ENCODE assay signal across 9 mouse cellular contexts in genomic region chr3:63898581-63899308, GRCm38 (mm10). TPM values are rescaled to one million over a fixed set of nuclear protein-coding genes. Genes with fewer than 3 reads are reported as not detected.
DNase-seq lines count a peak whose midpoint lies in the region; ATAC-seq and TF ChIP-seq lines count a peak whose summit lies in the region.
"Had no signal": no experiment of that assay in that cellular context is flagged by ENCODE, and none has a peak within 500 bp of the region (broad histone marks: within the 10 kb centered on the region; RNA-seq: fewer than 3 reads in every experiment).

No protein-coding gene starts in this region.

- H3K36me3 ChIP-seq in heart, embryonic 13.5 days = no peaks in the 10 kb centered on the region
- no peaks in the 10 kb centered on the region for H3K36me3 ChIP-seq in kidney, postnatal 0 days (ENCODE audit: insufficient read depth, low read length)
- H3K36me3 ChIP-seq in midbrain, postnatal 0 days (ENCODE audit: insufficient read depth, low read length) = no peaks in the 10 kb centered on the region
- no peaks in the 10 kb centered on the region for H3K36me3 ChIP-seq in stomach, embryonic 15.5 days

- 0 out of 2 replicates have a peak, but pooled peaks have one; percentile 46 for ATAC-seq in heart, embryonic 13.5 days (ENCODE audit: extremely low read depth, insufficient number of reproducible peaks, low FRiP score, low TSS enrichment)
- peak; percentile 82 for ATAC-seq in kidney, postnatal 0 days (replicated peaks; ENCODE audit: low FRiP score, low read depth)
- ATAC-seq in midbrain, postnatal 0 days (ENCODE audit: low FRiP score) = peak; percentile 90
- ATAC-seq in stomach, embryonic 15.5 days (ENCODE audit: insufficient read depth, low FRiP score, low read depth) = peak; percentile 64

- H3K9ac ChIP-seq in heart, embryonic 13.5 days = peak overlapping the region; percentile 80
- H3K9ac ChIP-seq in kidney, postnatal 0 days (ENCODE audit: low read depth, low read length) = peak overlapping the region; percentile 53
- H3K9ac ChIP-seq in midbrain, postnatal 0 days (replicated peaks; ENCODE audit: low read length, poor library complexity, severe bottlenecking) = peak overlapping the region; percentile 62
- H3K9ac ChIP-seq in stomach, embryonic 15.5 days = peak overlapping the region; percentile 52

- WGBS in heart, embryonic 13.5 days = under 1% methylated on average over 41 of the region's 41 CpGs
- under 1% methylated on average over 41 of the region's 41 CpGs for WGBS in kidney, postnatal 0 days
- WGBS in midbrain, postnatal 0 days = under 1% methylated on average over 41 of the region's 41 CpGs
- WGBS in stomach, embryonic 15.5 days = under 1% methylated on average over 41 of the region's 41 CpGs

- H3K4me3 ChIP-seq in bone marrow macrophage, adult 2 months (ENCODE audit: insufficient read depth, low read length) = peak overlapping the region; percentile 71
- peak overlapping the region; percentile 69 for H3K4me3 ChIP-seq in embryonic fibroblast, embryonic 13.5 days (ENCODE audit: insufficient read depth, low read length)
- peak overlapping the region; percentile 66 for H3K4me3 ChIP-seq in heart, embryonic 13.5 days
- peak overlapping the region; percentile 50 for H3K4me3 ChIP-seq in kidney, postnatal 0 days (replicated peaks; ENCODE audit: low read depth, low read length)
- peak overlapping the region; percentile 73 for H3K4me3 ChIP-seq in midbrain, postnatal 0 days (ENCODE audit: low read depth, low read length)
- peak overlapping the region; percentile 53 for H3K4me3 ChIP-seq in stomach, embryonic 15.5 days (replicated peaks)

- no peak overlapping the region for H3K27ac ChIP-seq in bone marrow macrophage, adult 2 months (ENCODE audit: insufficient read depth, low read depth, low read length)
- no peak overlapping the region for H3K27ac ChIP-seq in embryonic fibroblast, embryonic 13.5 days (ENCODE audit: insufficient read depth, low read length)
- no peak overlapping the region for H3K27ac ChIP-seq in heart, embryonic 13.5 days (replicated peaks)
- H3K27ac ChIP-seq in kidney, postnatal 0 days = peak overlapping the region; percentile 66
- peak overlapping the region; percentile 70; the same call in 1 of the 2 replicates for H3K27ac ChIP-seq in midbrain, postnatal 0 days (ENCODE audit: low read depth, low read length)
- peak overlapping the region; percentile 60 for H3K27ac ChIP-seq in stomach, embryonic 15.5 days

- no peak for TF ChIP-seq CTCF in bone marrow macrophage, adult 2 months (IDR thresholded peaks at IDR 0.05; ENCODE audit: low read depth, low read length)
- TF ChIP-seq CTCF in embryonic fibroblast, embryonic 13.5 days (IDR thresholded peaks at IDR 0.05; ENCODE audit: borderline replicate concordance, insufficient read depth, low read length) = no peak
- no peak for TF ChIP-seq CTCF in kidney, postnatal 0 days (IDR thresholded peaks at IDR 0.05; ENCODE audit: low read depth)
- no peak for TF ChIP-seq CTCF in midbrain, postnatal 0 days (IDR thresholded peaks at IDR 0.05)

- TF ChIP-seq POLR2A in bone marrow macrophage, adult 2 months (IDR thresholded peaks at IDR 0.05; ENCODE audit: borderline replicate concordance, low read depth, low read length) = no peak
- TF ChIP-seq POLR2A in embryonic fibroblast, embryonic 13.5 days (IDR thresholded peaks at IDR 0.05; ENCODE audit: low read depth, low read length) = no peak

- H3K27me3 ChIP-seq in heart, embryonic 13.5 days (replicated peaks) = 0 out of 2 replicates have a peak, but pooled peaks cover 4% of the 10 kb centered on the region
- no peaks in the 10 kb centered on the region for H3K27me3 ChIP-seq in kidney, postnatal 0 days (ENCODE audit: insufficient read depth, low read length)
- no peaks in the 10 kb centered on the region for H3K27me3 ChIP-seq in midbrain, postnatal 0 days (ENCODE audit: insufficient read depth, low read length)
- no peaks in the 10 kb centered on the region for H3K27me3 ChIP-seq in stomach, embryonic 15.5 days (replicated peaks)
- H3K27me3 ChIP-seq: CH12.LX had no signal

- H3K4me1 ChIP-seq in bone marrow macrophage, adult 2 months (ENCODE audit: control insufficient read depth, insufficient read depth, low read length) = no peaks in the 10 kb centered on the region
- no peaks in the 10 kb centered on the region; the same call in 1 of the 2 replicates for H3K4me1 ChIP-seq in embryonic fibroblast, embryonic 13.5 days (ENCODE audit: control insufficient read depth, insufficient read depth, low read length)
- H3K4me1 ChIP-seq in heart, embryonic 13.5 days = peaks cover 15% of the 10 kb centered on the region
- no peaks in the 10 kb centered on the region for H3K4me1 ChIP-seq in kidney, postnatal 0 days (replicated peaks; ENCODE audit: insufficient read depth, low read length)
- H3K4me1 ChIP-seq in midbrain, postnatal 0 days (ENCODE audit: insufficient read depth, low read length) = peaks cover 3% of the 10 kb centered on the region; the same call in 1 of the 2 replicates
- no peaks in the 10 kb centered on the region for H3K4me1 ChIP-seq in stomach, embryonic 15.5 days

- no peaks in the 10 kb centered on the region for H3K9me3 ChIP-seq in heart, embryonic 13.5 days
- H3K9me3 ChIP-seq in kidney, postnatal 0 days (replicated peaks; ENCODE audit: low read length) = no peaks in the 10 kb centered on the region
- H3K9me3 ChIP-seq in midbrain, postnatal 0 days (ENCODE audit: low read length) = no peaks in the 10 kb centered on the region
- no peaks in the 10 kb centered on the region for H3K9me3 ChIP-seq in stomach, embryonic 15.5 days

- peak overlapping the region; percentile 93 for H3K4me2 ChIP-seq in heart, embryonic 13.5 days
- peak overlapping the region; percentile 75 for H3K4me2 ChIP-seq in kidney, postnatal 0 days (ENCODE audit: low read length)
- H3K4me2 ChIP-seq in midbrain, postnatal 0 days (ENCODE audit: low read depth, low read length, poor library complexity, severe bottlenecking) = peak overlapping the region; percentile 94
- peak overlapping the region; percentile 91 for H3K4me2 ChIP-seq in stomach, embryonic 15.5 days

- DNase-seq in 3134 (ENCODE audit: extremely low read depth, insufficient read length, low spot score) (peak; percentile 16), liver (peak; percentile 64)
- peak; percentile 92 for DNase-seq in kidney, postnatal 0 days (ENCODE audit: low spot score)
- peak; percentile 93 for DNase-seq in midbrain, postnatal 0 days (ENCODE audit: low spot score)

RNA-seq across cellular contexts. Expression of gene Plch1, which starts 0.5 kb away (rescaled TPM):
- not detected in 2 replicates for polyA plus RNA-seq in bone marrow macrophage, adult 2 months (2012; ENCODE audit: insufficient read depth, insufficient read length, missing spikeins)
- polyA plus RNA-seq in embryonic fibroblast, embryonic 13.5 days (2011; ENCODE audit: insufficient read length, low read depth, missing spikeins) = 0.51 and 0.87 TPM in 2 replicates
- polyA plus RNA-seq in heart, embryonic 13.5 days (2015; fragmentation: Nextera tagmentation; extraction: Ambion mirVana) = 0.49 and 0.68 TPM in 2 replicates
- polyA plus RNA-seq in kidney, postnatal 0 days (2015; fragmentation: Nextera tagmentation; extraction: Ambion mirVana) = 5.3 and 6.2 TPM in 2 replicates
- 19.2 and 23.5 TPM in 2 replicates for total RNA-seq in midbrain, postnatal 0 days (2014; rRNA removed)
- 5.4 and 5.6 TPM in 2 replicates for polyA plus RNA-seq in midbrain, postnatal 0 days (2015; fragmentation: Nextera tagmentation; extraction: Ambion mirVana)
- 5.7 and 8.3 TPM in 2 replicates for polyA plus RNA-seq in stomach, embryonic 15.5 days (2015; fragmentation: Nextera tagmentation; extraction: Ambion mirVana)

RNA-seq across cellular contexts. Expression of gene E130311K13Rik, which starts 30.5 kb away (rescaled TPM):
- 5.3 and 10.0 TPM in 2 replicates for polyA plus RNA-seq in bone marrow macrophage, adult 2 months (2012; ENCODE audit: insufficient read depth, insufficient read length, missing spikeins)
- 7.5 and 10.2 TPM in 2 replicates for polyA plus RNA-seq in embryonic fibroblast, embryonic 13.5 days (2011; ENCODE audit: insufficient read length, low read depth, missing spikeins)
- 5.1 and 5.2 TPM in 2 replicates for polyA plus RNA-seq in heart, embryonic 13.5 days (2015; fragmentation: Nextera tagmentation; extraction: Ambion mirVana)
- 4.4 and 6.4 TPM in 2 replicates for polyA plus RNA-seq in kidney, postnatal 0 days (2015; fragmentation: Nextera tagmentation; extraction: Ambion mirVana)
- 10.3 and 10.6 TPM in 2 replicates for total RNA-seq in midbrain, postnatal 0 days (2014; rRNA removed)
- 10.9 and 11.6 TPM in 2 replicates for polyA plus RNA-seq in midbrain, postnatal 0 days (2015; fragmentation: Nextera tagmentation; extraction: Ambion mirVana)
- 6.6 and 7.4 TPM in 2 replicates for polyA plus RNA-seq in stomach, embryonic 15.5 days (2015; fragmentation: Nextera tagmentation; extraction: Ambion mirVana)

Comparison
In these comparisons a context has a peak if more than half of its experiments do, and no peak if none do; other contexts are left out.
1. DNase-seq: peak in every context shown above with its lines; median percentile 93 in midbrain, postnatal 0 days; 92 in kidney, postnatal 0 days; 64 in liver; 16 in 3134.
2. H3K27ac ChIP-seq: peak in kidney, postnatal 0 days (single experiment), midbrain, postnatal 0 days (single experiment) and stomach, embryonic 15.5 days (single experiment); none in bone marrow macrophage, adult 2 months (single experiment), embryonic fibroblast, embryonic 13.5 days (single experiment) and heart, embryonic 13.5 days (single experiment).
3. Peak in every context shown above with its lines, with median percentiles within 50 percentile points of each other: H3K4me3 ChIP-seq, ATAC-seq, H3K4me2 ChIP-seq and H3K9ac ChIP-seq.